Mouse (Mus musculus) liver, embryonic 14.5 days (tissue): ENCODE measurements around the gene Larp4b.

Experiments used
- CTCF ChIP-seq: IDR thresholded peaks from 2 replicates; pipeline ENCODE4 v1.5.1; 2016; ENCODE audit warnings: antibody characterized with exemption, low read depth, control low read depth
- EP300 ChIP-seq: IDR thresholded peaks from 2 replicates; pipeline ENCODE4 v1.6.1; 2016; ENCODE audit warnings: antibody characterized with exemption, low read depth

DNA sequence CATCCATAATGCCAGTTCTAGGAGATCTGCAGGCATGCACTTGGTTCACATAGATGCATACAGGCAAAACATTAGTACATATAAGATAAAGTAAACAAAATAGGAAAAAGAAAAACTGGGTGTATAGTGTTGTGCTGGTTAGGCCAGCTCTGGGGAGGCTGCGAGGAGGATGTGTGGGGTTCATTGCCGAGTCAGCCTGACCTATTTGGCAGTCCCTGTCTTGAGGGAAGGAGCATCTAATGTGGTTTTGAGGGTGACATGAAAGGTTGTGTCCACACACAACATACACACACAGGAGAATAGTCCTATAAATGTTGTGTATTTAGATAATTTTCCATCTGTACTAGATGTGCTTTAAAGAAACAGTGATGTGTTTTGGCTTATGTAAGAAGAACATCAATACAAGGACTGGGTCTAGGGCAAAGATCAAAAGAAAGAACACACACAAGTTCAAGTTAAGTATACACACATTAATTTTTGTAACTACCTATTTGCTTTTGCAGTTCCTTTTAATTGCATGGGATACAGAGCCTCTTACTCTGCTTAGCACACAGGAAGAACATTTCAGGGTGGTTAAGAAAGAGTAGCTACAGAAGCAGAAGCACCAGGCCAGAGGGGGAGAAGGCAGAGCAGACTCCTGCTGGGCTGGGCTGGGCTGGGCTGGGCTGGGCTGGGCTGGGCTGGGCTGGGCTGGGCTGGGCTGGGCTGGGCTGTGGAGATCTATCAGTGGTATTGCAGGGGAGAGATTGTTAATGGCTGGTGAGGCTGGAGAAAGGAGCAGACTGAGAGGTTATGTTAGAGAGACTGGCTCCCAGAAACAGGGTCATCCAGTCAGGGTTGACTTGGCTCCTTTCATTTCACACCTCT, 13.5 kb downstream of the Larp4b start:
- TF ChIP-seq CTCF (no peak), EP300 (no peak)
